Mouse (Mus musculus) myocyte (in vitro differentiated cells): ENCODE data around the gene Copz1. TPM values are rescaled to one million over a fixed set of nuclear protein-coding genes. Genes with fewer than 3 reads are reported as not detected.

Source experiments
- H3K27me3 ChIP-seq: one replicate; pipeline ENCODE4 v1.6.1; 2011; ENCODE audit not compliant: control insufficient read depth, insufficient read depth, insufficient read length
- H3K36me3 ChIP-seq: one replicate; pipeline ENCODE4 v1.6.1; 2011; ENCODE audit not compliant: control insufficient read depth, insufficient read depth
- H3K4me2 ChIP-seq: one replicate; pipeline ENCODE4 v1.6.1; 2011; ENCODE audit warnings: low read depth, control low read depth
- H3K4me3 ChIP-seq: one replicate; pipeline ENCODE4 v1.5.1; 2011; ENCODE audit warnings: mild to moderate bottlenecking, control low read depth, moderate library complexity
- H3K79me2 ChIP-seq: one replicate; pipeline ENCODE4 v1.6.1; 2011; ENCODE audit not compliant: control insufficient read depth, insufficient read depth
- H3ac ChIP-seq: one replicate; pipeline ENCODE4 v1.6.1; 2011; ENCODE audit not compliant: control insufficient read depth, insufficient read length
- CEBPB ChIP-seq: IDR thresholded peaks from 2 replicates; pipeline ENCODE4 v1.6.1; 2011; ENCODE audit warnings: mild to moderate bottlenecking, moderate library complexity; ENCODE audit not compliant: poor library complexity, insufficient read depth, severe bottlenecking
- E2F4 ChIP-seq: IDR thresholded peaks from one replicate; pipeline ENCODE4 v1.6.1; 2011; ENCODE audit warnings: mild to moderate bottlenecking, control low read depth, moderate library complexity; ENCODE audit not compliant: insufficient read depth
- MAX ChIP-seq: IDR thresholded peaks from one replicate; pipeline ENCODE4 v1.6.1; 2011; ENCODE audit warnings: low read depth, mild to moderate bottlenecking, control low read depth
- MYOD1 ChIP-seq, 3 experiments: IDR thresholded peaks; one replicate each; pipeline ENCODE4 v1.6.1; 2011; ENCODE audit warnings: control low read depth in 2 of 3, low read depth in 2 of 3, mild to moderate bottlenecking in 2 of 3, moderate library complexity in 1 of 3; ENCODE audit not compliant: insufficient read length in 2 of 3, control insufficient read depth in 1 of 3
- MYOG ChIP-seq, 3 experiments: IDR thresholded peaks; one replicate each; pipeline ENCODE4 v1.6.1; 2011; ENCODE audit warnings: control low read depth in 2 of 3, low read depth in 2 of 3, mild to moderate bottlenecking in 2 of 3; ENCODE audit not compliant: insufficient read length in 2 of 3, control insufficient read depth in 1 of 3, insufficient read depth in 1 of 3
- POLR2A ChIP-seq: IDR thresholded peaks from one replicate; pipeline ENCODE4 v1.6.1; 2011; ENCODE audit warnings: low read depth, mild to moderate bottlenecking, control low read depth, moderate library complexity; ENCODE audit not compliant: insufficient read length
- POLR2AphosphoS2 ChIP-seq: IDR thresholded peaks from one replicate; pipeline ENCODE4 v1.6.1; 2011; ENCODE audit warnings: low read depth, control low read depth; ENCODE audit not compliant: insufficient read length
- REST ChIP-seq: IDR thresholded peaks from one replicate; pipeline ENCODE4 v1.6.1; 2011; ENCODE audit warnings: mild to moderate bottlenecking, control low read depth, moderate library complexity; ENCODE audit not compliant: insufficient read depth, insufficient read length
- SRF ChIP-seq: IDR thresholded peaks from one replicate; pipeline ENCODE4 v1.6.1; 2011; ENCODE audit warnings: low read depth; ENCODE audit not compliant: control insufficient read depth, insufficient read length
- TCF12 ChIP-seq: IDR thresholded peaks from one replicate; pipeline ENCODE4 v1.6.1; 2011; ENCODE audit warnings: mild to moderate bottlenecking, control low read depth; ENCODE audit not compliant: poor library complexity, insufficient read depth, severe bottlenecking
- TCF3 ChIP-seq: IDR thresholded peaks from one replicate; pipeline ENCODE4 v1.6.1; 2011; ENCODE audit warnings: low read depth, control low read depth; ENCODE audit not compliant: insufficient read length
- USF1 ChIP-seq: IDR thresholded peaks from one replicate; pipeline ENCODE4 v1.6.1; 2011; ENCODE audit warnings: low read depth, mild to moderate bottlenecking, control low read depth, moderate library complexity
- polyA plus RNA-seq: library from polyadenylated mRNA; unstranded; fragments of >200 nt; fragmentation: generic; extraction: Trizol; gene quantifications from one replicate; pipeline ENCODE4 v1.2.1, GENCODE M21; 2012; ENCODE audit warnings: missing spikeins

Gene Copz1
- polyA plus RNA-seq, 1 experiment: 172 TPM

GRCm38 (mm10) chr15:103301547-103302340 is 29.2 kb downstream of the Copz1 start:
- Histone ChIP-seq H3ac (no peak overlapping the region), H3K36me3 (peaks cover 27% of the 10 kb centered on the region), H3K4me3 (no peak overlapping the region), H3K79me2 (no peaks in the 10 kb centered on the region), H3K4me2 (peak overlapping the region; percentile 61), H3K27me3 (no peaks in the 10 kb centered on the region)
- TF ChIP-seq MYOG (IDR thresholded peaks at IDR 0.05; ENCODE audit: control insufficient read depth in 1 of 3, insufficient read depth in 1 of 3, insufficient read length in 2 of 3, low read depth in 2 of 3) (no peak), E2F4 (no peak), CEBPB (no peak), USF1 (no peak), POLR2AphosphoS2 (no peak), TCF12 (no peak), SRF (no peak), MAX (no peak), POLR2A (no peak), REST (no peak), MYOD1 (IDR thresholded peaks at IDR 0.05; ENCODE audit: control insufficient read depth in 1 of 3, insufficient read length in 2 of 3, low read depth in 2 of 3) (no peak), TCF3 (no peak)

GRCm38 (mm10) chr15:103302341-103303021 is 30.0 kb downstream of the Copz1 start:
- Histone ChIP-seq H3K4me3 (no peak overlapping the region), H3K27me3 (no peaks in the 10 kb centered on the region), H3ac (no peak overlapping the region), H3K4me2 (peak overlapping the region; percentile 61), H3K36me3 (peaks cover 21% of the 10 kb centered on the region), H3K79me2 (no peaks in the 10 kb centered on the region)
- TF ChIP-seq CEBPB (no peak), TCF12 (no peak), POLR2AphosphoS2 (peak; percentile 32), MYOD1 (IDR thresholded peaks at IDR 0.05; ENCODE audit: control insufficient read depth in 1 of 3, insufficient read length in 2 of 3, low read depth in 2 of 3) (peak in 2 of 3 experiments; percentile 83 to 93), USF1 (peak; percentile 22), SRF (peak; percentile 9), POLR2A (no peak), TCF3 (no peak), MAX (no peak), E2F4 (no peak)

- Histone ChIP-seq H3K4me2 (peak overlapping the region; percentile 89), H3ac (no peak overlapping the region), H3K4me3 (peak overlapping the region; percentile 27), H3K79me2 (no peaks in the 10 kb centered on the region), H3K27me3 (no peaks in the 10 kb centered on the region), H3K36me3 (peaks cover 5% of the 10 kb centered on the region)
- TF ChIP-seq POLR2A (no peak), USF1 (no peak), TCF12 (no peak), POLR2AphosphoS2 (no peak), CEBPB (no peak), MAX (no peak), E2F4 (no peak), TCF3 (no peak), SRF (no peak), MYOD1 (IDR thresholded peaks at IDR 0.05; ENCODE audit: control insufficient read depth in 1 of 3, insufficient read length in 2 of 3, low read depth in 2 of 3) (no peak), MYOG (IDR thresholded peaks at IDR 0.05; ENCODE audit: control insufficient read depth in 1 of 3, insufficient read depth in 1 of 3, insufficient read length in 2 of 3, low read depth in 2 of 3) (no peak), REST (no peak)
Observed at GRCm38 (mm10) chr15:103303916-103304615, 31.6 kb downstream of the Copz1 start.

- H3K79me2 ChIP-seq: no peaks in the 10 kb centered on the region
- H3K4me2 ChIP-seq: peak overlapping the region; percentile 89
- peak overlapping the region; percentile 27 for H3K4me3 ChIP-seq
- TF ChIP-seq POLR2AphosphoS2 (no peak), MYOG (IDR thresholded peaks at IDR 0.05; ENCODE audit: control insufficient read depth in 1 of 3, insufficient read depth in 1 of 3, insufficient read length in 2 of 3, low read depth in 2 of 3) (no peak), MAX (no peak), REST (no peak), SRF (no peak), USF1 (no peak), MYOD1 (IDR thresholded peaks at IDR 0.05; ENCODE audit: control insufficient read depth in 1 of 3, insufficient read length in 2 of 3, low read depth in 2 of 3) (no peak), E2F4 (no peak), POLR2A (no peak), CEBPB (no peak), TCF3 (no peak), TCF12 (no peak)
- no peak overlapping the region for H3ac ChIP-seq
- peaks cover 4% of the 10 kb centered on the region for H3K27me3 ChIP-seq
- no peaks in the 10 kb centered on the region for H3K36me3 ChIP-seq
Observed at GRCm38 (mm10) chr15:103304616-103304969, 32.1 kb downstream of the Copz1 start.
